Mouse (Mus musculus): Measurements from ENCODE around the gene Zfp653. TPM values are rescaled to one million over a fixed set of nuclear protein-coding genes. Genes with fewer than 3 reads are reported as not detected.

Gene Zfp653
- polyA plus RNA-seq, 1 experiment from 2014 or later: 20.4 TPM

- Histone ChIP-seq H3K4me2 (replicated peaks) (no peak overlapping the region), H3K36me3 (peaks cover 85% of the 10 kb centered on the region), H3K9ac (no peak overlapping the region)
These were observed 60.1 kb downstream of the Zfp653 start for GRCm38 (mm10) chr9:22011055-22011454.

More at GRCm38 (mm10) chr9:22011055-22011454, 60.1 kb downstream of the Zfp653 start:
- no peak overlapping the region for H3K4me3 ChIP-seq
- peak overlapping the region; percentile 30; the same call in 1 of the 2 replicates for H3K27ac ChIP-seq
- 84% methylated on average over 5 of the region's 5 CpGs for WGBS
- ATAC-seq (ENCODE audit: low FRiP score): no peak
- H3K9me3 ChIP-seq (replicated peaks): no peaks in the 10 kb centered on the region
- H3K4me1 ChIP-seq: peaks cover 10% of the 10 kb centered on the region; the same call in 1 of the 2 replicates
- no peaks in the 10 kb centered on the region for H3K27me3 ChIP-seq

Small RNAs within 50 kb of the gene (microRNA-seq; reads per million reads assigned to microRNA genes)
- not detected for gene Mir7084

Other genes starting within 250 kb of the Zfp653 start
- gene Angptl8, start 235.9 kb downstream of the Zfp653 start, polyA plus RNA-seq (2016; fragmentation: Nextera tagmentation; extraction: Ambion mirVana): 0.26 and 1.1 TPM in 2 replicates
- 21.6 and 24.4 TPM in 2 replicates for gene Dock6, start 218.7 kb downstream of the Zfp653 start, polyA plus RNA-seq (2016; fragmentation: Nextera tagmentation; extraction: Ambion mirVana)
- 15.5 and 16.3 TPM in 2 replicates for gene Rab3d, start 153.2 kb downstream of the Zfp653 start, polyA plus RNA-seq (2016; fragmentation: Nextera tagmentation; extraction: Ambion mirVana)
- 8.8 and 9.2 TPM in 2 replicates for gene Ccdc159, start 143.9 kb downstream of the Zfp653 start, polyA plus RNA-seq (2016; fragmentation: Nextera tagmentation; extraction: Ambion mirVana)
- 37.0 and 37.5 TPM in 2 replicates for gene Tmem205, start 143.8 kb downstream of the Zfp653 start, polyA plus RNA-seq (2016; fragmentation: Nextera tagmentation; extraction: Ambion mirVana)
- 48.3 and 54.9 TPM in 2 replicates for gene Plppr2, start 134.3 kb downstream of the Zfp653 start, polyA plus RNA-seq (2016; fragmentation: Nextera tagmentation; extraction: Ambion mirVana)
- 7.2 and 9.5 TPM in 2 replicates for gene Swsap1, start 115.6 kb downstream of the Zfp653 start, polyA plus RNA-seq (2016; fragmentation: Nextera tagmentation; extraction: Ambion mirVana)
- 4.3 TPM in 2 replicates for gene Epor, start 107.9 kb downstream of the Zfp653 start, polyA plus RNA-seq (2016; fragmentation: Nextera tagmentation; extraction: Ambion mirVana)
- gene Rgl3, start 81.9 kb downstream of the Zfp653 start, polyA plus RNA-seq (2016; fragmentation: Nextera tagmentation; extraction: Ambion mirVana): 1.9 TPM in 2 replicates
- gene Ccdc151, start 68.7 kb downstream of the Zfp653 start, polyA plus RNA-seq (2016; fragmentation: Nextera tagmentation; extraction: Ambion mirVana): 4.1 and 4.7 TPM in 2 replicates
- gene Prkcsh, start 68.6 kb downstream of the Zfp653 start, polyA plus RNA-seq (2016; fragmentation: Nextera tagmentation; extraction: Ambion mirVana): 106 and 108 TPM in 2 replicates
- 62.6 and 62.9 TPM in 2 replicates for gene Elavl3, start 19.4 kb downstream of the Zfp653 start, polyA plus RNA-seq (2016; fragmentation: Nextera tagmentation; extraction: Ambion mirVana)
- gene Gm49318, start 117 bp downstream of the Zfp653 start, polyA plus RNA-seq (2016; fragmentation: Nextera tagmentation; extraction: Ambion mirVana): not detected in 2 replicates
- gene Ecsit, start 14.1 kb upstream of the Zfp653 start, polyA plus RNA-seq (2016; fragmentation: Nextera tagmentation; extraction: Ambion mirVana): 37.1 and 40.0 TPM in 2 replicates
- 1.9 and 3.1 TPM in 2 replicates for gene Cnn1, start 27.8 kb upstream of the Zfp653 start, polyA plus RNA-seq (2016; fragmentation: Nextera tagmentation; extraction: Ambion mirVana)
- gene Elof1, start 45.8 kb upstream of the Zfp653 start, polyA plus RNA-seq (2016; fragmentation: Nextera tagmentation; extraction: Ambion mirVana): 161 and 177 TPM in 2 replicates
- 8.3 and 9.8 TPM in 2 replicates for gene Acp5, start 64.3 kb upstream of the Zfp653 start, polyA plus RNA-seq (2016; fragmentation: Nextera tagmentation; extraction: Ambion mirVana)
- gene Pigyl, start 85.5 kb upstream of the Zfp653 start, polyA plus RNA-seq (2016; fragmentation: Nextera tagmentation; extraction: Ambion mirVana): 58.8 and 65.6 TPM in 2 replicates
- gene Zfp872, start 116.7 kb upstream of the Zfp653 start, polyA plus RNA-seq (2016; fragmentation: Nextera tagmentation; extraction: Ambion mirVana): 0.26 TPM in 1 of 2 replicates, not detected in the other
- 10.5 and 11.5 TPM in 2 replicates for gene Zfp809, start 154.3 kb upstream of the Zfp653 start, polyA plus RNA-seq (2016; fragmentation: Nextera tagmentation; extraction: Ambion mirVana)
- gene Zfp599, start 188.5 kb upstream of the Zfp653 start, polyA plus RNA-seq (2016; fragmentation: Nextera tagmentation; extraction: Ambion mirVana): 6.5 and 6.9 TPM in 2 replicates
- 39.0 and 40.3 TPM in 2 replicates for gene Zfp810, start 236.3 kb upstream of the Zfp653 start, polyA plus RNA-seq (2016; fragmentation: Nextera tagmentation; extraction: Ambion mirVana)

Data from hindbrain, embryonic 12.5 days (tissue).